Mouse (Mus musculus) B cell, adult (primary cell): ENCODE data around the gene Krtap1-5. TPM values are rescaled to one million over a fixed set of nuclear protein-coding genes. Genes with fewer than 3 reads are reported as not detected.

Experiments
- total RNA-seq: library from RNA; stranded (reverse); gene quantifications from 4 replicates; pipeline ENCODE4 v1.2.4, GENCODE M21; 2023; ENCODE audit not compliant: inconsistent age

Krtap1-5 gene
- total RNA-seq = not detected in 4 replicates

GRCm38 (mm10) chr11:99580636-99581035 is at the start of gene Krtap1-5:
Gene Krtap1-5 (minus strand): TSS chr11:99581016.

GRCm38 (mm10) chr11:99628138-99628537 is 47.3 kb upstream of the Krtap1-5 start, which contains the start of gene Krtap4-1:
Gene Krtap4-1 (minus strand): TSS chr11:99628238.

GRCm38 (mm10) chr11:99620335-99620734 is 39.5 kb upstream of the Krtap1-5 start, which contains the start of gene Gm11562:
Gene Gm11562 (minus strand): TSS chr11:99620435.

GRCm38 (mm10) chr11:99614796-99615363 is 34.1 kb upstream of the Krtap1-5 start, which contains the start of gene Krtap2-4:
Gene Krtap2-4 (minus strand): TSS chr11:99614846.

GRCm38 (mm10) chr11:99610089-99610488 is 29.3 kb upstream of the Krtap1-5 start, which contains the start of gene Gm11937:
Gene Gm11937 (minus strand): TSS chr11:99610189.

GRCm38 (mm10) chr11:99603208-99603607 is 22.4 kb upstream of the Krtap1-5 start, which contains the start of gene Gm11938:
Gene Gm11938 (minus strand): TSS chr11:99603308.

GRCm38 (mm10) chr11:99597742-99598141 is 16.9 kb upstream of the Krtap1-5 start, which contains the start of gene Krtap9-3:
Gene Krtap9-3 (minus strand): TSS chr11:99598105.

GRCm38 (mm10) chr11:99590981-99591380 is 10.2 kb upstream of the Krtap1-5 start, which contains the start of gene Krtap1-3:
Gene Krtap1-3 (minus strand): TSS chr11:99591339.

GRCm38 (mm10) chr11:99583245-99583704 is 2.5 kb upstream of the Krtap1-5 start, which contains the start of gene Krtap1-4:
Gene Krtap1-4 (minus strand): TSS chr11:99583654.

GRCm38 (mm10) chr11:99566530-99566929 is 14.3 kb downstream of the Krtap1-5 start, which contains the start of gene Krtap3-1:
Gene Krtap3-1 (minus strand): TSS chr11:99566630.

GRCm38 (mm10) chr11:99559366-99559765 is 21.4 kb downstream of the Krtap1-5 start, which contains the start of gene Gm11939:
Gene Gm11939 (minus strand): TSS chr11:99559466.

GRCm38 (mm10) chr11:99556753-99557152 is 24.1 kb downstream of the Krtap1-5 start, which contains the start of gene Krtap3-2:
Gene Krtap3-2 (minus strand): TSS chr11:99556853.

GRCm38 (mm10) chr11:99550765-99551164 is 30.1 kb downstream of the Krtap1-5 start, which contains the start of gene Krtap3-3:
Gene Krtap3-3 (minus strand): TSS chr11:99550865.

Other genes starting within 250 kb of the Krtap1-5 start
- not detected in 4 replicates for gene Krt26, start 243.1 kb downstream of the Krtap1-5 start, total RNA-seq
- not detected in 4 replicates for gene Krt27, start 229.9 kb downstream of the Krtap1-5 start, total RNA-seq
- gene Krt28, start 206.1 kb downstream of the Krtap1-5 start, total RNA-seq = not detected in 4 replicates
- gene Krt10, start 191.7 kb downstream of the Krtap1-5 start, total RNA-seq = 1.7 to 4.1 TPM (median 2.1 TPM) in 4 replicates
- gene Krt12, start 158.8 kb downstream of the Krtap1-5 start, total RNA-seq = not detected in 4 replicates
- not detected in 4 replicates for gene Krt20, start 142.9 kb downstream of the Krtap1-5 start, total RNA-seq
- gene Krt23, start 87.9 kb downstream of the Krtap1-5 start, total RNA-seq = not detected in 4 replicates
- gene Krt39, start 59.7 kb downstream of the Krtap1-5 start, total RNA-seq = not detected in 4 replicates
- not detected in 4 replicates for gene Krt40, start 37.9 kb downstream of the Krtap1-5 start, total RNA-seq
- gene Krtap3-3, start 30.2 kb downstream of the Krtap1-5 start, total RNA-seq = not detected in 4 replicates
- gene Krtap3-2, start 24.2 kb downstream of the Krtap1-5 start, total RNA-seq = not detected in 4 replicates
- not detected in 4 replicates for gene Gm11939, start 21.6 kb downstream of the Krtap1-5 start, total RNA-seq
- not detected in 4 replicates for gene Krtap3-1, start 14.4 kb downstream of the Krtap1-5 start, total RNA-seq
- gene Krtap1-4, start 2.6 kb upstream of the Krtap1-5 start, total RNA-seq = not detected in 4 replicates
- gene Krtap1-3, start 10.3 kb upstream of the Krtap1-5 start, total RNA-seq = not detected in 4 replicates
- gene Krtap9-3, start 17.1 kb upstream of the Krtap1-5 start, total RNA-seq = not detected in 4 replicates
- not detected in 4 replicates for gene Gm11938, start 22.3 kb upstream of the Krtap1-5 start, total RNA-seq
- not detected in 4 replicates for gene Gm11937, start 29.2 kb upstream of the Krtap1-5 start, total RNA-seq
- gene Krtap2-4, start 33.8 kb upstream of the Krtap1-5 start, total RNA-seq = not detected in 4 replicates
- not detected in 4 replicates for gene Gm11562, start 39.4 kb upstream of the Krtap1-5 start, total RNA-seq
- not detected in 4 replicates for gene Krtap4-1, start 47.2 kb upstream of the Krtap1-5 start, total RNA-seq
- gene Krtap4-2, start 54.1 kb upstream of the Krtap1-5 start, total RNA-seq = not detected in 4 replicates
- not detected in 4 replicates for gene Krtap4-7, start 63.1 kb upstream of the Krtap1-5 start, total RNA-seq
- not detected in 4 replicates for gene Gm11555, start 69.2 kb upstream of the Krtap1-5 start, total RNA-seq
- gene Gm11563, start 77.9 kb upstream of the Krtap1-5 start, total RNA-seq = not detected in 4 replicates
- not detected in 4 replicates for gene Krtap4-6, start 84.9 kb upstream of the Krtap1-5 start, total RNA-seq
- gene Gm14190, start 109.7 kb upstream of the Krtap1-5 start, total RNA-seq = not detected in 4 replicates
- gene Gm14180, start 153.3 kb upstream of the Krtap1-5 start, total RNA-seq = not detected in 4 replicates
- gene Gm11595, start 191.9 kb upstream of the Krtap1-5 start, total RNA-seq = not detected in 4 replicates
- not detected in 4 replicates for gene Krtap4-8, start 199.7 kb upstream of the Krtap1-5 start, total RNA-seq
- gene Krtap4-9, start 204.2 kb upstream of the Krtap1-5 start, total RNA-seq = not detected in 4 replicates
- not detected in 4 replicates for gene Gm11596, start 212.5 kb upstream of the Krtap1-5 start, total RNA-seq
- not detected in 4 replicates for gene Gm11569, start 217.9 kb upstream of the Krtap1-5 start, total RNA-seq
- gene Gm11554, start 223.4 kb upstream of the Krtap1-5 start, total RNA-seq = not detected in 4 replicates
- gene Krtap4-13, start 228.9 kb upstream of the Krtap1-5 start, total RNA-seq = not detected in 4 replicates
- not detected in 4 replicates for gene Gm11564, start 234.7 kb upstream of the Krtap1-5 start, total RNA-seq